ENCODE assay signal across 12 mouse cellular contexts in the genomic region with DNA sequence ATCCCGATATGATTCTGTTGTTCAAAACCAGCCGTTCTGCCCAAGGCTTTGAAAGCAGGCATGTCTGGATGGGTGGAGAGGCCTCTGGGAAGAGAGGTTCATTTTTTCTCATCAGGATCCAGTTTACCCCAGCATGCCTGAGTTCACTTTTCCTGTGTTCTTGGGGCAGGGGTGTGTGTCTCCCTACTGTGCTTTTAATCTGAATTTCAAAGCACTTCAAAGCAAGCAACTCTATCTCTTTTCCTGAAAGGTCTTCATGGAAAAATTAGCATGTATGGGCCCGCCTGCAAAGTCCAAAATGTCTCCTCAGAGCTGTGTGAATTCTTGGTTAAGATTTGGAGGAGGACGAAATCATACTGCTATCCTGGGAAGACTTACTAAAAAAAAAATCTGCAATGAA.
"Had no signal": no experiment of that assay in that cellular context is flagged by ENCODE, and none has a peak within 500 bp of the region (broad histone marks: within the 10 kb centered on the region; RNA-seq: fewer than 3 reads in every experiment).

No protein-coding gene starts in this region.

- DNase-seq: left cerebral cortex, postnatal 4 days; liver; liver, embryonic 13.5 days; liver, postnatal 0 days; lung, adult 18-20 months; lung, adult 2 months; lung, embryonic 14.5 days; lung, postnatal 10 days; lung, postnatal 14 days; lung, postnatal 36 days; lung, postnatal 4 days; midbrain, embryonic 14.5 days had no signal
